Comparison of ENCODE assay signal across 8 mouse cellular contexts in genomic region chr4:111414818-111415488, GRCm38 (mm10). TPM values are rescaled to one million over a fixed set of nuclear protein-coding genes. Genes with fewer than 3 reads are reported as not detected.
DNase-seq lines count a peak whose midpoint lies in the region; ATAC-seq and TF ChIP-seq lines count a peak whose summit lies in the region.

Gene Bend5 (plus strand): TSS chr4:111415006.

- no peak; the same call in 1 of the 2 replicates for TF ChIP-seq POLR2A in bone marrow, adult 2 months (IDR thresholded peaks at IDR 0.05; ENCODE audit: borderline replicate concordance, control insufficient read depth, low read depth, low read length)
- no peak for TF ChIP-seq POLR2A in olfactory bulb, adult 2 months (IDR thresholded peaks at IDR 0.05; ENCODE audit: insufficient read depth, low read depth, low read length)

- H3K9ac ChIP-seq in forebrain, embryonic 15.5 days (replicated peaks) = peak within 1 kb of the TSS; percentile 97
- H3K9ac ChIP-seq in lung, embryonic 14.5 days = peak within 1 kb of the TSS; percentile 92

- H3K9me3 ChIP-seq in forebrain, embryonic 15.5 days = no peaks in the 10 kb centered on the region
- H3K9me3 ChIP-seq in lung, embryonic 14.5 days (ENCODE audit: low read depth, low read length) = no peaks in the 10 kb centered on the region

- no peaks in the 10 kb centered on the region for H3K4me1 ChIP-seq in bone marrow, adult 2 months (ENCODE audit: control insufficient read depth, insufficient read depth, low read length)
- peaks cover 30% of the 10 kb centered on the region for H3K4me1 ChIP-seq in forebrain, embryonic 15.5 days
- no peaks in the 10 kb centered on the region for H3K4me1 ChIP-seq in lung, embryonic 14.5 days (ENCODE audit: insufficient read depth)
- peaks cover 3% of the 10 kb centered on the region for H3K4me1 ChIP-seq in olfactory bulb, adult 2 months (ENCODE audit: control insufficient read depth, insufficient read depth, low read length)

- DNase-seq in CD4-positive, CD25-positive, alpha-beta regulatory T cell, adult 2 months (ENCODE audit: low read depth, low spot score) = peak; percentile 70
- peak; percentile 61 to 69 for DNase-seq in heart, postnatal 36 days
- peak; percentile 52 to 57 for DNase-seq in layer of hippocampus, adult 18-20 months (ENCODE audit: low spot score in 2 of 2)
- DNase-seq in lung, embryonic 14.5 days = peak; percentile 90
- DNase-seq in testis, postnatal 14 days (ENCODE audit: low spot score) = peak; percentile 83

- H3K36me3 ChIP-seq in forebrain, embryonic 15.5 days = 0 out of 2 replicates have a peak, but pooled peaks cover 5% of the 10 kb centered on the region
- H3K36me3 ChIP-seq in lung, embryonic 14.5 days (ENCODE audit: insufficient read depth) = peaks cover 18% of the 10 kb centered on the region; the same call in 1 of the 2 replicates

- peak within 1 kb of the TSS; percentile 76 for H3K27ac ChIP-seq in bone marrow, adult 2 months (ENCODE audit: control insufficient read depth, insufficient read depth, low read depth, low read length, poor library complexity)
- peak within 1 kb of the TSS; percentile 88 for H3K27ac ChIP-seq in forebrain, embryonic 15.5 days (replicated peaks)
- peak within 1 kb of the TSS; percentile 80 for H3K27ac ChIP-seq in lung, embryonic 14.5 days (ENCODE audit: low read depth)
- no peak within 1 kb of the TSS for H3K27ac ChIP-seq in olfactory bulb, adult 2 months (ENCODE audit: insufficient read depth, low read depth, low read length)

- peak; percentile 97 for ATAC-seq in forebrain, embryonic 15.5 days (replicated peaks)
- ATAC-seq in lung, embryonic 14.5 days (ENCODE audit: insufficient read depth) = peak; percentile 98

- no peaks in the 10 kb centered on the region; the same call in 1 of the 2 replicates for H3K27me3 ChIP-seq in forebrain, embryonic 15.5 days
- no peaks in the 10 kb centered on the region for H3K27me3 ChIP-seq in lung, embryonic 14.5 days (ENCODE audit: insufficient read depth, low read length)

- no peak for TF ChIP-seq CTCF in bone marrow, adult 2 months (IDR thresholded peaks at IDR 0.05; ENCODE audit: control insufficient read depth, insufficient read depth, low read length)
- no peak for TF ChIP-seq CTCF in lung, embryonic 14.5 days (IDR thresholded peaks at IDR 0.05; ENCODE audit: low read depth)
- no peak for TF ChIP-seq CTCF in olfactory bulb, adult 2 months (IDR thresholded peaks at IDR 0.05; ENCODE audit: insufficient read depth, low read depth, low read length)

- peak within 1 kb of the TSS; percentile 70 for H3K4me3 ChIP-seq in bone marrow, adult 2 months (replicated peaks; ENCODE audit: control insufficient read depth, low read depth, low read length)
- peak within 1 kb of the TSS; percentile 93 for H3K4me3 ChIP-seq in forebrain, embryonic 15.5 days
- peak within 1 kb of the TSS; percentile 74 for H3K4me3 ChIP-seq in lung, embryonic 14.5 days (ENCODE audit: low read depth, low read length)
- peak within 1 kb of the TSS; percentile 74 for H3K4me3 ChIP-seq in olfactory bulb, adult 2 months (ENCODE audit: insufficient read depth, low read depth, low read length)

- intact Hi-C loops in heart, postnatal 36 days (cut with DNase I) = loop anchor here (5.0 kb wide), 1 partner anchor 77 kb away; no protein-coding TSS in a partner anchor

- H3K4me2 ChIP-seq in forebrain, embryonic 15.5 days (replicated peaks) = peak within 1 kb of the TSS; percentile 75
- peak within 1 kb of the TSS; percentile 62 for H3K4me2 ChIP-seq in lung, embryonic 14.5 days

- WGBS in bone marrow, adult 2 months = 2% methylated on average over 66 of the region's 66 CpGs
- WGBS in forebrain, embryonic 15.5 days = under 1% methylated on average over 59 of the region's 66 CpGs
- 1% methylated on average over 66 of the region's 66 CpGs for WGBS in lung, embryonic 14.5 days
- WGBS in olfactory bulb, adult 2 months = 2% methylated on average over 66 of the region's 66 CpGs

RNA-seq across cellular contexts. Expression of gene Bend5, which starts in this region (rescaled TPM):
- 3.1 and 6.1 TPM in 2 replicates for polyA plus RNA-seq in bone marrow, adult 2 months (2011; ENCODE audit: insufficient read depth, insufficient read length, low replicate concordance, missing spikeins)
- polyA plus RNA-seq in forebrain, embryonic 15.5 days (2015; fragmentation: Nextera tagmentation; extraction: Ambion mirVana) = 59.8 and 60.4 TPM in 2 replicates
- total RNA-seq in heart, postnatal 36 days (2021) = 1 to 10 TPM; 8.0 to 8.2 TPM
- 10 to 100 TPM; 10.2 to 11.0 TPM for total RNA-seq in layer of hippocampus, adult 18-20 months (2021)
- 21.8 and 22.3 TPM in 2 replicates for polyA plus RNA-seq in lung, embryonic 14.5 days (2014; fragmentation: Nextera tagmentation; extraction: Ambion mirVana)
- polyA plus RNA-seq in olfactory bulb, adult 2 months (2012; ENCODE audit: insufficient read depth, insufficient read length, low replicate concordance, missing spikeins) = not detected in 2 replicates
